Mouse (Mus musculus) liver, postnatal 0 days (tissue): ENCODE measurements around the gene Aff3. TPM values are rescaled to one million over a fixed set of nuclear protein-coding genes. Genes with fewer than 3 reads are reported as not detected.

Experiments
- ATAC-seq: fragments of 200-750 bp; cut with Nextera tagmentation; 2 replicates; pipeline ENCODE4 v1.8.0; 2017; ENCODE audit warnings: mild to moderate bottlenecking, moderate library complexity
- DNase-seq: peaks from one replicate; pipeline ENCODE4 v3.0.0-alpha.2; 2016
- H3K27ac ChIP-seq: fragments of 300-500 bp; sonication (generic); 2 replicates; pipeline ENCODE4 v1.5.1; 2014; ENCODE audit warnings: antibody characterized with exemption, moderate library complexity, mild to moderate bottlenecking, low read depth
- H3K27me3 ChIP-seq: fragments of 300-500 bp; sonication (generic); 2 replicates; pipeline ENCODE4 v1.6.1; 2014; ENCODE audit warnings: low read length, control low read depth, mixed read lengths; ENCODE audit not compliant: insufficient read depth
- H3K36me3 ChIP-seq: fragments of 300-500 bp; sonication (generic); replicated peaks from 2 replicates; pipeline ENCODE4 v1.6.1; 2014; ENCODE audit warnings: mild to moderate bottlenecking, control low read depth, low read length, moderate library complexity, mixed read lengths; ENCODE audit not compliant: insufficient read depth
- H3K4me1 ChIP-seq: fragments of 300-500 bp; sonication (generic); 2 replicates; pipeline ENCODE4 v1.6.1; 2014; ENCODE audit warnings: antibody characterized with exemption, mild to moderate bottlenecking, control low read depth; ENCODE audit not compliant: insufficient read depth
- H3K4me2 ChIP-seq: fragments of 300-500 bp; sonication (generic); 2 replicates; pipeline ENCODE4 v1.6.1; 2014; ENCODE audit warnings: low read depth, mild to moderate bottlenecking, low read length, moderate library complexity, mixed read lengths
- H3K4me3 ChIP-seq: fragments of 300-500 bp; sonication (generic); 2 replicates; pipeline ENCODE4 v1.5.1; 2014; ENCODE audit warnings: low read depth, low read length
- H3K9ac ChIP-seq: fragments of 300-500 bp; sonication (generic); replicated peaks from 2 replicates; pipeline ENCODE4 v1.6.1; 2014; ENCODE audit warnings: mild to moderate bottlenecking, moderate library complexity
- H3K9me3 ChIP-seq: fragments of 300-500 bp; sonication (generic); 2 replicates; pipeline ENCODE4 v1.6.1; 2016; ENCODE audit warnings: mild to moderate bottlenecking, control low read depth, low read length, mixed read lengths
- CTCF ChIP-seq: sonication (generic); IDR thresholded peaks from 2 replicates; pipeline ENCODE4 v1.5.1; 2016; ENCODE audit warnings: antibody characterized with exemption, low read depth
- EP300 ChIP-seq: IDR thresholded peaks from 2 replicates; pipeline ENCODE4 v1.6.1; 2016; ENCODE audit warnings: antibody characterized with exemption, low read depth, mild to moderate bottlenecking
- WGBS: fragments of 180-500 bp; shearing (Covaris S2); extraction: QIAGEN DNeasy Blood & Tissue Kit; methylation state at CpG from one replicate; pipeline ENCODE4 v1.1.7; 2014; ENCODE audit not compliant: insufficient replicate concordance; 5-methylcytosine and 5-hydroxymethylcytosine counted together
- polyA plus RNA-seq: library from polyadenylated mRNA; unstranded; fragments of >200 nt; fragmentation: Nextera tagmentation; extraction: Ambion mirVana; gene quantifications from 2 replicates; pipeline ENCODE4 v1.2.1, GENCODE M21; 2015

The Aff3 gene
- polyA plus RNA-seq, 1 experiment from 2014 or later: 1.1 TPM

GRCm38 (mm10) chr1:38334206-38334605 lies 330.5 kb downstream of the Aff3 start:
- DNase-seq (no peak), ATAC-seq (no peak)
- no peaks in the 10 kb centered on the region for H3K4me1 ChIP-seq
- no peaks in the 10 kb centered on the region for H3K36me3 ChIP-seq
- H3K27me3 ChIP-seq: no peaks in the 10 kb centered on the region
- WGBS: 72% methylated on average over 7 of the region's 7 CpGs
- TF ChIP-seq EP300: no peak
- no peak for TF ChIP-seq CTCF
- no peak overlapping the region for H3K27ac ChIP-seq
- H3K9ac ChIP-seq: no peak overlapping the region
- no peak overlapping the region for H3K4me3 ChIP-seq
- H3K4me2 ChIP-seq: no peak overlapping the region
- no peaks in the 10 kb centered on the region for H3K9me3 ChIP-seq

DNA sequence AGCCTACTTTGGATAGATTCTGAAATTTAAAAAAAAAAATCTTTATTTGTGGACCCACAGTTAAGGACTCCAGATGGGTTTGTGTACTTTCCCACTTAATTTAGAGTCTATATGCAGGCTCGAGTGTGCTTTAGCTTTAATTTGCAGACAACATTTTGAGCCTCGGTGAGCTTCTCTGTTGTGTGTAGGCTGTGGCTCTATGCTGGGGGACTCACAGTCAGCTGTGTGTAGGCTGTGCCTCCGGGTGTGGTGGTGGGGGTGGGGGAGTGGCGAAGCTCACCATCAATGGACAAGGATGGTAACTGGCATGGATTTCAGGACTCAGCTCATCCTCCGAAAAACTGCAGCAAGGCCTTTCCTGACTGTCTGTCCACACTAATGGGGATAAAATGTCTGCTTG lies 331.8 kb downstream of the Aff3 start:
- DNase-seq (no peak), ATAC-seq (no peak)
- Histone ChIP-seq H3K36me3 (no peaks in the 10 kb centered on the region), H3K27ac (no peak overlapping the region), H3K9me3 (no peaks in the 10 kb centered on the region), H3K4me3 (no peak overlapping the region), H3K27me3 (no peaks in the 10 kb centered on the region), H3K4me2 (no peak overlapping the region), H3K9ac (no peak overlapping the region), H3K4me1 (no peaks in the 10 kb centered on the region)
- WGBS: 77% methylated on average over 5 of the region's 5 CpGs
- TF ChIP-seq CTCF: no peak
- no peak for TF ChIP-seq EP300

- H3K27me3 ChIP-seq: no peaks in the 10 kb centered on the region
- DNase-seq (no peak), ATAC-seq (no peak)
- H3K36me3 ChIP-seq: no peaks in the 10 kb centered on the region
- WGBS: 83% methylated on average over 5 of the region's 5 CpGs
- TF ChIP-seq CTCF (no peak), EP300 (no peak)
- H3K27ac ChIP-seq: no peak overlapping the region
- H3K4me3 ChIP-seq: no peak overlapping the region
- no peak overlapping the region for H3K4me2 ChIP-seq
- no peak overlapping the region for H3K9ac ChIP-seq
- H3K4me1 ChIP-seq: no peaks in the 10 kb centered on the region
- H3K9me3 ChIP-seq: no peaks in the 10 kb centered on the region
These were observed 340.5 kb downstream of the Aff3 start for GRCm38 (mm10) chr1:38324206-38324605.

GRCm38 (mm10) chr1:38321861-38322260 lies 342.9 kb downstream of the Aff3 start:
- Histone ChIP-seq H3K36me3 (no peaks in the 10 kb centered on the region), H3K4me3 (no peak overlapping the region), H3K4me1 (no peaks in the 10 kb centered on the region), H3K27ac (no peak overlapping the region), H3K27me3 (no peaks in the 10 kb centered on the region), H3K4me2 (no peak overlapping the region), H3K9ac (no peak overlapping the region), H3K9me3 (no peaks in the 10 kb centered on the region)
- WGBS: 84% methylated on average over 8 of the region's 8 CpGs
- TF ChIP-seq CTCF: no peak
- no peak for DNase-seq
- ATAC-seq: no peak

DNA sequence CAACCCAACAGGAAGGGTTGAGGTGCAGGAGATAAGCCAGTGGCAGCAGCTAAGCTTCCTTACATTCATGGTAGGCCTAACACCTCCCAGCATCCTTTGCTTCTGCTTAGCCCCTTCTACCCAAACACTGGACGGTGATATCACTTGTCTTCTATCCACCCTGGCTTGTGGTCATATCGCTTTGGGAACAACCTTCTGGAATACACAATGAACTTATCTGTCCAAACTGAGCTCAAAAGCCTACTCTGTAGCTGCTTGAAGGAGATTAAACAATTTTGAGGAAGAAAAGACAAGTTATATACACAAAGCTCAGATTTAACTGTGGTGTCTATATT lies 343.8 kb downstream of the Aff3 start:
- Histone ChIP-seq H3K4me3 (no peak overlapping the region), H3K9ac (no peak overlapping the region), H3K4me2 (no peak overlapping the region), H3K36me3 (no peaks in the 10 kb centered on the region), H3K27me3 (no peaks in the 10 kb centered on the region), H3K27ac (no peak overlapping the region), H3K4me1 (no peaks in the 10 kb centered on the region), H3K9me3 (no peaks in the 10 kb centered on the region)
- DNase-seq: no peak
- TF ChIP-seq EP300 (no peak), CTCF (no peak)
- WGBS: 62% methylated on average over 2 of the region's 2 CpGs
- ATAC-seq: no peak

- no peak for ATAC-seq
- H3K4me3 ChIP-seq: no peak overlapping the region
- H3K9me3 ChIP-seq: no peaks in the 10 kb centered on the region
- no peaks in the 10 kb centered on the region for H3K4me1 ChIP-seq
- DNase-seq: no peak
- H3K9ac ChIP-seq: no peak overlapping the region
- H3K27ac ChIP-seq: no peak overlapping the region
- no peaks in the 10 kb centered on the region for H3K27me3 ChIP-seq
- H3K36me3 ChIP-seq: no peaks in the 10 kb centered on the region
- TF ChIP-seq CTCF: no peak
- no peak for TF ChIP-seq EP300
- H3K4me2 ChIP-seq: no peak overlapping the region
- WGBS: 76% methylated on average over 16 of the region's 16 CpGs
These were observed 344.4 kb downstream of the Aff3 start for GRCm38 (mm10) chr1:38320126-38320970.
